Mouse (Mus musculus) liver, postnatal 0 days (tissue): Measurements from ENCODE around the gene Tradd.
"Not testable (repeated sequence)": the region's sequence is repeated elsewhere in the genome, so short reads cannot be mapped to it uniquely, and the experiment has no call there.

Experiments used
- CTCF ChIP-seq: sonication (generic); IDR thresholded peaks from 2 replicates; pipeline ENCODE4 v1.5.1; 2016; ENCODE audit warnings: antibody characterized with exemption, low read depth
- EP300 ChIP-seq: IDR thresholded peaks from 2 replicates; pipeline ENCODE4 v1.6.1; 2016; ENCODE audit warnings: antibody characterized with exemption, low read depth, mild to moderate bottlenecking

DNA sequence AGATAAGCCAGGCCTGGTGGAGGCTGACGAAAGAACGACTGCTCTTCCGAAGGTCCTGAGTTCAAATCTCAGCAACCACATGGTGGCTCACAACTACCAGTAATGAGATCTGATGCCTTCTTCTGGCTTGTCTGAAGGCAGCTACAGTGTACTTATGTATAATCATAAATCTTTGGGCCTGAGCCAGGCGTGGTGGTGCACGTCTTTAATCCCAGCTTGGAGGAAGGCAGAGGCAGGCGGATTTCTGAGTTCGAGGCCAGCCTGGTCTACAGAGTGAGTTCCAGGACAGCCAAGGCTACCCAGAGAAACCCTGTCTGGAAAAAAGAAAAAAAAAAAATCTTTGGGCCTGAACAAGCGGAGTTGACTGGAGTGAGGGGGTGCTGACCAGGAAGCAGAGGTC is 27.0 kb upstream of the Tradd start:
- TF ChIP-seq EP300, CTCF: not testable (repeated sequence)
